Mouse (Mus musculus) lung, postnatal 25 days (tissue): Measurements from ENCODE around the gene Exoc6.
"Not testable (repeated sequence)": the region's sequence is repeated elsewhere in the genome, so short reads cannot be mapped to it uniquely, and the experiment has no call there.

ENCODE experiments used
- DNase-seq: peaks from one replicate; pipeline ENCODE4 v3.0.0; 2022; ENCODE audit warnings: low spot score

Gene Exoc6

DNA sequence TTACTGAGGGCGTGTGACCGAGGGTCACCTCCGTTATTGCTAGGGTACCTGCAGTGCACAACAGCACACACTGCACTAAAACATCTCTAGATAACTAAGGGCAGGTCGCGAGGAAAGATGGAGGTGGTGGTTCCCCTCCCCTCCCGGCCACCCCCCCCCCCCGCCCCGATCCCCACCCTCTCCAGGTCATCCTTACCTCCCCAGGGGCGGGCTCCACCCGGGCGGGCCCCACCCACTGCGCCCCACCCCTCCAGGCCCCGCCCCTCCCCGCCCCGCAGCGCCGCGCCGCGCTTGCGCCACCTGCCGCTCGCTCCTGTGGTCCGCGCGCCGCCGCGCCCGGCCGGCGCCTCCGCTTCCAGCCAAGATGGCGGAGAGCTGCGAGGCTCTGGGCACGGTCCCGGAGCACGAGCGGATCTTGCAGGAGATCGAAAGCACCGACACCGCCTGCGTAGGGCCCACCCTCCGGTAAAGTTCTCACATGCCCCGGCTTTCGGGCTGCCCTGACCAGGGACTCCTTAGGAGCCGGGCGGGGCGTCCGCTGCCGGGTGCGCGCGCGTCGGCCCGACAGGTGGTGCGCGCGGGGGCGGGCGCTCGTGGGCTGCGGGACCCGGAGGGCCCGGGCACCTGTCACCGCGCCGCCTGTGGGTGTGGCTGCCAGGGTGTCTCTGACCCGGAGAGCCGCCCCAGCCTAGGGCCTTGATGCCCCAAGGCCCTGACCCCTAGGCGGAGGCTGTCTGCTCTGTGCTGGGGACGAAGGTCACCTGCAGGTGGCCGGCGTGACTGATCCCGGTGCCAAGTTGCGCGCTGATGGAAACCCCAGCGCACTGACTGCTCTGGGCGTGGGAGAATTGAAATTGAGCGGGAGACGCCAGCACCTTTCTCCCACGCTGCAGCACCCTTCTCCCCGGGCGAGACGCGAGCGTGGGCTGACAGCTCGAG is at the start of gene Exoc6:
Exoc6 (plus strand) TSS at position 318 of the 939 bp plus-strand sequence.
- peak; percentile 69 for DNase-seq

GRCm38 (mm10) chr19:37502996-37503395 is 47.2 kb upstream of the Exoc6 start:
- DNase-seq = peak; percentile 46

DNA sequence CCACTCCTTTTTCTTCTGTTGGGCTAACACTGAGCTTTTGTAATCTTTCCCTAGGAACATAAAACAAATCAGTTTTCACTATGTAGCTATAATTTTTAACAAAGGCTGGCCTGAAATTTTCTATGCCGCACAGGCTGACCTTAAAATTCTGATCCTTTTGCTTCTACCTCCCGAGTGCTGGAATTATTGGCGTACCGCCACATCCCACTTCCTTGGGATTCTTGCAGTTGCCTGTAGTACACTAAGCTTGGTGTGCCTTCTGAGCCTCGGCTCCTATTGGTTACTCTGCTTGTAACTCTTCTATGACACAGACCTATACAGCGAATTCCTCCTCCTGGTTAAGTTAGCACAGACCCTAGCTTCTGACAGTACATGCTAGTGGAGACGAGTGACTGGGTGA is 44.2 kb upstream of the Exoc6 start:
- DNase-seq = no peak

DNA sequence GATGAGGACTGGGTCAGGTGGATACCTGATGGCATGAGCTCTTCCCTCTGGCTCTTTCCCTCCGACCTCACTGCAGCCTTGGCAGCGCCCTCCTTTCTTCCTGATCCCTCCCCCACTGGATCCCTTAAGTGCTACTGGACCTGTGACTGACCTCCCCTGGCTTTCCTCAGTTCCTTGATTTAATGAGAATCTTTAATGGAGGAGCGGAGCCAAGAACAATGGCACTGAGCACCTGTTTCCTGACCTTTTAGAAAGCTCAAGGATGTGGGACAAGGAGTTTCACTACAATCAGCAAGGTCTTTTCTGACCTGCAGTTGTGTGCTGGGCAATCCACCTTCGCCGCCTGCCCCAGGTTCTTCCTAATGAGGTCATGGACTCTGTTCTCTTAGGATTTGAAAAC is 43.6 kb upstream of the Exoc6 start:
- no peak for DNase-seq

- DNase-seq = peak; percentile 86
Observed at GRCm38 (mm10) chr19:37509725-37510124, 40.5 kb upstream of the Exoc6 start.

- peak; percentile 52 for DNase-seq
Observed at GRCm38 (mm10) chr19:37514811-37515292, 35.4 kb upstream of the Exoc6 start.

DNA sequence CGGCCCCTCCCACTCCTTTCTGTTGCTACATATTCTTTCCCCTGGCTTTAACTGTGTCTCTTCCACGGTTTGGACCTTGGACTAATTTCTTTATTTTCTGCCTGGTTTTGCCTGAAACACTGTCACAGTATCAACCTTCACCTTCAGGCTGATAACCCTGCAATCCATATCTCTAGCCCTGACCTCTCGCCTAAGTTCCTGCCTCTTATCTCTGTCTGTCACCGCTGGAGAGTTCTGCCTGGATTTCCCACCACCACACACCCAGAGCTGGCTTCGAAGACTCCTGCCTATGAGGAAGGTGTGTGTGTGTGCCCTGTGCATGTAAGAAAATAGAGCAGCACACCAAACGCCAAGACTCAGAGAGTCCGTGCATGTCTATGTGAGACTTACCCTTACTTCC is 32.8 kb upstream of the Exoc6 start:
- no peak for DNase-seq

DNA sequence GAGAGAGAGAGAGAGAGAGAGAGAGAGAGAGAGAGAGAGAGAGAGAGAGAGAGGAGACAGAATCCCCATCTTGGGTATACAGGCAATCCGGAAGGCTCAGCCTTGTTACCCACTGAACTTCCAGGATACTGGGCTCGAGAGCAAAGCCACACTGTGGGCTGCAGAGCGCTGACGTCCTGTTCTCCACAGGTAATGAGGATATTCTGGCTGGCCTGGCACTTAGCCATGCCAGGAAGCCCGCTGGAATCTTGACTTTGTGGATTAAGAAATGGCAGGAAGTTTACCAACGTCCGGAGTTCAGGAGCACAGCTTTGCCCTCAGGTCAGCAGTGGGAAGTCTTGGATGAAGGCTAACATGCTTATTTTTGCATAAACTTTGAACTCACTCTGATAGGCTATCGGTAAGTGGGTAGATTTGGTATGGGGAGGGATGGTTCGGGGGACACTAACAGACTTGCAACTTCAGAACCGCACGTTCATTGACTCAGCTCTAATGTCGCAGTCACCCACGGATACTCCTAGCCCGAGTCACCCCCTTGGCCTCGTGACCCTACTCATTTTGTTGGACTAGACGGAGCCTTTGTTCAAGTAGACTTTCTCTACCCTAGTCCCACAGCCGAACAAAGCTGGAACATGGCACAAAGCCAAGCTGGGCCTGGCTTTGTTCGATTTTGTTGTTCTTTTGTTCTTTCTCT is 29.3 kb upstream of the Exoc6 start:
- no peak for DNase-seq

GRCm38 (mm10) chr19:37521434-37521781 is 28.8 kb upstream of the Exoc6 start:
- DNase-seq = no peak

DNA sequence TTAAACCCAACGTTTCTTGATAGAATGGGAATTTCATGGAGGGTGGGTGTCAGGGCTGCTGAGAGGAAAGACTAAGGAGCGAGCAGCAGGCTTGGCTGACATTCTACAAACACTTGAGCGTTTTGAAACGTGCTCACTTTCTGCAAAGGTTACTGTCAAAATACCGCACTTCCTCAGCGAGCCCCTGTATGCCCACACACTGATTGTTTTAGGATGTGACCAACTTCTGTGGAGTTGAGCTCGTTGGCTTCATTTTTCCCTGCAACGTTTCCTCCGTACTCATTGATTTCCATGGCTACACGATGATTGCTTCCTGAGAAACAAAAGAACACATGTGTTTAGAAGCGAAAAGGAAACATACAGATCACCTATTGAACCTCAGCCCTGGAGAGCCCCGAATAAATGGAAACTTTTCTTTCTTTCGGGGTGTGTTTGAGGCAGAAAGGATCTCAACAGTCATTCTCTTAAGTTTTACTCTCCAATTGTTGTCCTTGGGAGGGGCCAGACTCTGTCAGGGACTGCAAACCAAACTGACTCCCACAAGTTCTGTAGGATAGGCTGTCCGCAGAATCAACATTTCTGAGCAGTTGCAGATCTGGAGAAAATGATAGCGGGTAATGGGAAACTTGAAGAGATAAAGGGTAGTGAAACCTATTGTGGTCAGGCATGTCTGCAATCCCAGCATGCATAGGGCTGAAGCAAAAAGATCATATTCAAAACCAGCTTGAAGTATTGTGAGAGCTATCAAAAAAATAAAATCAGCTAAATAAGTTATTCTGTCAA is 26.7 kb upstream of the Exoc6 start:
- no peak for DNase-seq

- no peak for DNase-seq
Observed at GRCm38 (mm10) chr19:37525925-37526324, 24.3 kb upstream of the Exoc6 start.

- DNase-seq = no peak
Observed at GRCm38 (mm10) chr19:37526768-37527167, 23.4 kb upstream of the Exoc6 start.

DNA sequence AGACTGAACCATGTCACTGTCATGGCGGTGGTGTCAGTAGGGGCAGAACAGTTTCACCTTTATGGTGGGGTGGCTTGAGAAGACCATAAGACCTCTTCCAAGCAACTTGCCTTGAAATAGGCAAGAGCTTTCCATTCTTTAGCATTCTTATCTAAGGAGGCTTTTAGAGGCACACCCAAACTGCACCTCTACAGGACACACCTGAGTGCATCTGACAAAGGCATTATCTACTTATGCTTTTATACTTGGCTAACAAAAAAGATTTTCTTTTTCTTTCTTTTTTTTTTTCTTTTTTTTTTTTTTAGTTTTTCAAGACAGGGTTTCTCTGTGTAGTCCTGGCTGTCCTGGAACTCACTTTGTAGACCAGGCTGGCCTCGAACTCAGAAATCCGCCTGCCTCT is 22.5 kb upstream of the Exoc6 start:
- DNase-seq = not testable (repeated sequence)

GRCm38 (mm10) chr19:37528581-37528980 is 21.6 kb upstream of the Exoc6 start:
- DNase-seq = peak; percentile 36

DNA sequence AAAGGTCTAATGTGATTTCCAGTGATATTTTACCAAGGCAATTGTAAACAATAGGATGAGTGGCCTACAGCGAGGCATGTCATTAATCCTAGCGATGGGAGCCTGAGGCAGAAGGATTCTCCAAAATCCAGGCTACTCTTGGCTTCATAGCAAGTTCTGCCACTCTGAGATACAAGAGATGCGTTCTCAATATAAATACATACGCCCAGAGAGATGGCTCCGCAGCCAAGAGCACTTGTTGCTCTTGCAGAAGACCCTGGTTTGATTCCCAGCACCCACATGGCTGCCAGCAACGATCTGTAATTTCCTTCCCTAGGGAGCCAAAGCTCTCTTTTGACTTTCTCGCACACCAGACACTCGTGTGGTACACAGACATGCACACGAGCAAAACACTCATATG is 20.9 kb upstream of the Exoc6 start:
- no peak for DNase-seq

- DNase-seq = peak; percentile 59
Observed at GRCm38 (mm10) chr19:37529975-37530515, 20.2 kb upstream of the Exoc6 start.

- no peak for DNase-seq
Observed at GRCm38 (mm10) chr19:37530601-37531000, 19.6 kb upstream of the Exoc6 start.

DNA sequence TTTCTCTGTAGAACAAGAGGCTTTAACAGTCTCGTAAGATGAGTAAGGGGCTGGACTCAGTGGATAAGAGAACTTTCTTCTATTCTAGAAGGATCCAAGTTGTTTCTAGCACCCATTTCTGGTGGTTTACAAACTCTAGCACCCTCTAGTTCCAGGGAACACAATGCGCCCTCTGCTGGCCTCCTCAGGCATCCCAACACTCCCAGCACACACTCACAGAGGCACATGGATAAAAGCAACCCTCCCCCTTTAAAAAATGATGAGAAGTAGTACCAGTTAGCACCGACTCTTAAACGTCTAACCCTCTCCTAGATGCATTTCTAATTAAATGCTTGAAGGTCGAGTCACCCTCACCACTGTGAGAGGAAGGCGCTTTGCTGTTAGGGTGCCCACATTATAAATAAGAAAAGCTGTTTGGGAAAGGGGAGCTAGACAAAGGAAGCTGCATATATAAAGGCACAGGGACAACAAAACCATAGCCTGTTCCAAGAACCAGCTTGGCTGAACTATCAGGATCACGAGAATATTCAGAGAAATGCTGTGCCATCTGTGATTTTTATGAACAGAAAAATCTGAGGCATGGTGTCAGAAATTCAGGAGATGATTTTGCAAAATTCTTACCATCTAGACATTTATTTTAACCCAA is 18.9 kb upstream of the Exoc6 start:
- DNase-seq = no peak

GRCm38 (mm10) chr19:37533196-37533595 is 17.0 kb upstream of the Exoc6 start:
- DNase-seq = no peak

DNA sequence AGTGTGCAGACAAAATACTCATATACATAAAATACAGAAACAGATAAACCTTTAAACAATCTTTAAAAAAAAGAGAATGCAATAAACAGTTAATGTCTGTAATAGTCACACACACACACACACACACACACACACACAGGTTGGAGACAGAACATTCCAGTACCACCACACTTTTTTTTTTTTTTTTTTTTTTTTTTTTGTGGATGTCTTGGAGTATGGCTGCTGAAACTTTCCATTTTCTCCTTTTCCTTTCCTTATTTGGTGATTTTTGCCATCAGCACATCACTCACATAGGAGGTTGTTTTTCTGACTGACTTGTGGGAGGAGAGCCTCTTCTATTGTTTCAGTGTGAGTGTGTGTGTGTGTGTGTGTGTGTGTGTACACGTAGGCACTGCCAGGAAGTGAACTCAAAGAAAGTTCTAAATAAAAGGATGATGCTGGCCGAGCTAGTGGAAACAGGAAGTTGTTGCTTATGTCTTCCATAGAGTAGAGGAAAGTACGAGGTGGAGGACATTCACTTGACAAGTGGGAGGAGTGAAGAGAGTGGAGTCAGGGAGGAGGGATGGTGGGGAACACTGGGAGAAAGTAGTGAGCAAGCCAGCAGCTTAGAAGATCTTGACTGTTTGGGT is 15.4 kb upstream of the Exoc6 start:
- peak; percentile 76 for DNase-seq

GRCm38 (mm10) chr19:37536426-37536825 is 13.8 kb upstream of the Exoc6 start:
- no peak for DNase-seq
